Mouse (Mus musculus) v-Abl transformed pro-B cells (cell line): ENCODE data around the gene Mpnd.

Experiments
- in situ Hi-C, 2 experiments: fragments of 400-800 bp; cut with MboI; formaldehyde crosslinking; loops; one replicate each; pipeline ENCODE4 v1.15.1; 2025; ENCODE audit not compliant: unreplicated experiment in 2 of 2

The Mpnd gene

DNA sequence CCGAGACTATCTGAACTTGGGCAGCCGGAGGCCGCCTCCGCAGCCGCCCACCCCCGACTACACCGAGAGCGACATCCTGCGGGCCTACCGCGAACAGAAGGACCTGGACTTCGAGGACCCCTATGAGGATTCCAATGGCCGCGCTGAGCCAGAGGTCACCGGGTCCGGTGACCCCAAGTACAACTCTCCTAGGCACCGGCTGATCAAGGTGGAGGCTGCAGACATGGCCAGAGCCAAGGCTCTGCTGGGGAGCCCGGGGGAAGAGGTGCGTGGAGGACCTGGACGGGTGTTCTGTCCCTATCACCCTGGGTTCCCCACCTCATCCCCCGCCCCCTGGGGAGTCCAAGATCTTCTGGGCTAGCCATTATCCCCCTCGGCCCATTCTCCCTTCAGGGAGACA is 34.1 kb upstream of the Mpnd start:
- in situ Hi-C loops: loop anchor here in 1 of 2 experiments (5.0 to 25.0 kb wide), 3 partner anchors 41 to 373 kb away; partner anchors contain the start of gene Dpp9

DNA sequence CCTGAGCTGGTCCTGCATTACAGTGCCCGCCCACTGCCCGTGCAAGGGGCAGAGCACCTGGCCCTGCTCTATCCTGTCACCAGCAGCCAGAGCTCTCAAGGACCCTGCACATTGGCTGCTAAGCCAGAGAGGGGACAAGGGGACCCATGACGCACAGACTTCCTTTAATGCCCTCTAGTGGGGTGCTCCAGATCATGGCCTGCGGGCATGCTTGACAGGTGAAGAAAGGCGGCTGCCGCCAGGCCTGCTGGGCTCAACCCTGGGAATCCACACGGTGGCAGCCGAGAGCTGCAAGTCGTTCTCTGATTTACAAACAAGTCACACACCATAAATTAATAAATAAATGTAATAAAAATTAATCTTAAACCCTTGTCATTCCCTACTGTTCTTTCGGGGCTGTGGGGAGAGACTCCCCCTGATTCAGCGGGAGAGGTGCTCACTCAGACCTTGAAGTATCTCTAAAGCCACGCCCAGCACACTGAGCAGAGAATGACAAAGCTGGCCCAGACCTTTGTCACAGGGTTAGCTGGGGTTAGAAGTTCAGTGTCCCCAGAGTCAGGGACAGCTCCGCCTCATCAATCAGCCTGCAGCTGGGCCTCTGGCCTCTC is 29.2 kb upstream of the Mpnd start:
- in situ Hi-C loops: loop anchor here in 1 of 2 experiments (10.0 kb wide), 1 partner anchor 368 kb away; no protein-coding TSS in a partner anchor

DNA sequence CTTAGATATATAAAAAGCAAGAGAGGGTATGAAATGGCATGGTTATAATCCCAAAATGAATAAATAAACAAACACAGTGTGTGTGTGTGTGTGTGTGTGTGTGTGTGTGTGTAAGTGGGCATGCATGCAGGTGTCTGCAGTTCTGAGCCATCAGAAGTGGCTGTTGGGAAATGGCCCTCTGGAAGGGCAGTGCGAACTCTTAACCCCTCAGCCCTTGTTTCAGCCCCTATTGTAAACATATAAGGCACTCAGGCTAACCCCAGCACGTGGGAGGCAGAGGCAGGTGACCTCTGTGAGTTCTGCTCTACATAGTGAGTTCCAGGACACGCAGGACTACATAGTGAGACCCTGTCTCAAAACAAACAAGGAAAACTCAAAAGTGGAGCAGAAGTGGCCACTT is 28.2 kb upstream of the Mpnd start:
- in situ Hi-C loops: loop anchor here in 1 of 2 experiments (10.0 kb wide), 1 partner anchor 368 kb away; no protein-coding TSS in a partner anchor

DNA sequence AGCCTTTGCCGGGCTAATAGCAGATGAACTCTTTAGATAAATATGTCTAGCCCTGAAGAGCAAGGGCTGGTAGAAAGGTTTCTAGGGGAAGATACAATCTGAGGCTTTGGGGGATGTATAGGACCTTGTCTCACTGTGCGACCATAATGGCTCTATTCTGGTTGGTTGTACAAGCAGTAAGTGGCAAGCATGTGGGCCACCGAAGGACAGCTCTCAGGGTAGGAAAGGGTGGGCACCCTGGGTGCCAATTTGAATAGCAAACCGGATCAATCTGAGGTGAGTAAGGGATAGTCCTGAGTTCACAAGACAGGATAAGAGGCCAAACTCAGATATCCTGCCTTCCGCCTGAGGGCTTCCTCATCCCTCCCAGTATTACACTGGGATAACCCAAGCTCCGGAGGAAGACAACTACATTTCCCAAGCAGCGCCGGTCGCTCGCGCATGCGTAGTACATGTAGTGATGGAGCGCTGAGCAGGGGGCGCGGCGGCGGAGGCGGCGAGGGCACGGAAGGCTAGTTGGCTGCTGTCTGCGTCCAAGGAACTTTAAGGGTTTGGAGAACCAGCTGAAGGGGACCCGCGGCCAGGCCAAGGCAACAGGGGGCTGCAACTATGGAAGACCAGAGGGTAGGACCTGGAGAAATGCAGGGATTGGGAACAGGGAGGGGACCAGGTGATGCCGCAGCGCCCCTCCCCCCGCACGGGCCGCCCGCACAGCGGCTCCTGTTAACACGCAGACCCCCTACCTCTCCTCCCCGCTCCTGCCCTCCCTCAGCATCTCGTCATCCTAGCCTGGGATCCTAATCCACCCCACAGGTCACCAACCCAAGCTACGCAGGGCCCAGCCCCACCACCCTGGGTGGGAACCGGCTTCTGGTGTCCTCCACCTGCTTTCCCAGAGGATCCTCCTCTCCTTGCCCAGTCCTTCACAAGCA is 19.2 kb upstream of the Mpnd start, which contains the start of gene Fsd1:
Gene Fsd1, plus strand, starts transcription at position 480 of the 932 bp plus-strand sequence.
- in situ Hi-C loops: no loop called here

DNA sequence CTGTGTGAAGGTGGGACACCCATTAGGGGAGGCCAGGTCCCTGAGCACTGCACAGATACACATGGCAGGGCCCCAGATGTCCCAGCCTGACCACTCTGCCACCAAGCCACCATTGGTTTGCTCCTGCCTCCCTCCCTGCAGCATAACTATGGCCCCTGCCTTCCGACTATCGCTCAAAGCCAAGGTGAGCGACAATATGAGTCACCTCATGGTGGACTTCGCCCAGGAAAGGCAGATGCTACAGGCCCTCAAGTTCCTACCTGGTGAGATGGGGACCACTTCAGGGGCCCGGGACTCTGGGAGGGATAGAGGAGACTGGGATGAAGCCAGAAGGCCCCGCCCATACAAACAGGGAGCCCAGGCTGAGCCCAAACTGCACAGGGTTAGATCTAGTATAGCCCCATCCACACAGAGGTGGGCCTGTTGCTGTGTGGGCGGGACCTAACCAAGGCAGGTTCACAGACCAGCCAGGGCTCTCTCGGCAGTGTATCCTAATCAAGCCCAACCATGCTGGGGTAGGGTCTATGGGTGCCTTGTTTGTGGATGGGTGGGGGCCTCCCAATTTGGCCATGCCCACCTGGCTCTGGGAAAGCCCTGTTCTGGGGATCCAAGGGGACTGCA is 15.1 kb upstream of the Mpnd start:
- in situ Hi-C loops: no loop called here

DNA sequence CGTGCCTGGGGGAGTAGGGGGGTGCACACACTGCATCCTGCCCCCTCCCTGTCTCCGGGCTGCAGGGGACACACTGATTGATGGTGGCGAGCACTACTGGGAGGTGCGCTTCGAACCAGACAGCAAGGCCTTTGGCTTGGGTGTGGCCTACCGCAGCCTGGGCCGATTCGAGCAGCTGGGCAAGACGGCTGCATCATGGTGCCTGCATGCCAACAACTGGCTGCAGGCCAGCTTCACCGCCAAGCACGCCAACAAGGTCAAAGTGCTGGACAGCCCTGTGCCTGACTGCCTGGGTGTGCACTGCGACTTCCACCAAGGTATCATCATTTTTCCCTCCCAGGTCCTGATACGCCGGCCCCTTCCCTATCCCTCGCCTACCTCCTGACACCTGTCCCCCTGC is 9.5 kb upstream of the Mpnd start:
- in situ Hi-C loops: no loop called here

DNA sequence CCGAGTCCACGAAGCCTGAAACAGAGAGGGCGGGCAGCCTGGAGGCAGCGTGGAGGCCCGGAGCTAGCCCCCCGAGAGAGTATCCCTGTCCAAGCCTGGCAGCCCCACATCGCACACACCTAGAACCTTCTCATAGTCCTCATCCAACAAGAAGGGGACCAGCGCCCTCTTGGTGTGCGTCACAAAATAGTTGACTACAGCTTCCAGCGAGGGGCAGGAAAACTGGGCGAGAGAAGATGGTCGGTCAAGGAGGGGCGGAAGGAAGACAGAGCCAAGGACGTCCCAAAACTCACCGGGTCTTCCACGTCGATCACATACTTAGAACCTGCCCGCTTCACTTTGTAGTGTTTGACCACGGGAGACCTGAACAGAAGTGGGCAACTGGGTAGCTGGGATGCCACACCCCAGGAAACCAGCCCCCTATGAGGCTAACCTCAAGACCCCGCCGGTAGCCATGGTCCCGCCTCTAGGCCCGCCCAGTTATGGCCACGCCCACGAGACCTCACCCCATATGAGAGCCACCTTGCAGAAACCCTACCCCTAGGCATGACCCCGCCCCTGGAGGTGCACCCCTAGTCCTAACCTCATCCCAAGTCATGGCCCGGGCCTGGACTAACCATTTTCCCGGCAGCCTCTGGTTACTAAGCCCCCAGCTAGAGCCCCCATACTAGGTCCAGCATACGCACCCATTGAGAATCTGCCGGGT is 5.6 kb upstream of the Mpnd start:
- in situ Hi-C loops: no loop called here

DNA sequence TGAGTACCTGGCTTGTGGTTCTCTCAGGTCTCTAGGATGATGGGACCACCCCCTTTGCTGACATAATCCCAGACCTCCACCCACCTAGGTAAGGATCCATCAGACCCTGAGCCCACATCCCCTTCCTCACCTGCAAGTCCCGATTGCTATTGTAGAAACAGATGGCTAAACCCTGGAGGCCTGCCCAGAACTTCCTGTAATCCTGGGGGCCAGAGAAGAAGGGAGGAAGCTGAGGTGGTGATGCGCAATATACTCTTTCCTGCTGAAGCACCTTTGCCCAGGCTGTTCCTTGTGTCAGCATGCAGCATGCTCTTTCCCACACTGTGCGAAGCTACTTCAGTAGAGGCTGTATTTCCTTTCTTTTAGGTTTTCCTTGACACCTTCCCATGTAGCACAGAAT is 2.5 kb upstream of the Mpnd start:
- in situ Hi-C loops: no loop called here

DNA sequence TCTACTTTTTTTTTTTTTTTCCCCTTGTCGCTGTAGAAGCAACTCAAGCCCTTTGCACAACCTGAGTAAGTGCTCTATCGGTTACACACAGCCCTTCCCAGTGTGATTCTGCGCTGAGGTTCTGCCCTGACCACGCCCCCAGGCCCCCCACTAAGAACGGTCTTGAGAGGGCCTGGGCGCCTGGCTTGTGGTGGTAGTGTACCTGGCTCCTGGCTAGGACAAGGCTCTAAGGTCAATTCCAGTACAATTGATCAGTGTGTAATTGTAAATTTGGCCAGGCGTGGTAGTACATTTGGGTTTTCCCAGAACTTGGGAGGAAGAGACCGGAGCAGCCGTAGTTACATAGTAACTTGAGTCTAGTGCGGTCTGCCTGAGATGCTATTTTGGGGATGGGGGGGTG is 1.4 kb downstream of the Mpnd start:
- in situ Hi-C loops: no loop called here

DNA sequence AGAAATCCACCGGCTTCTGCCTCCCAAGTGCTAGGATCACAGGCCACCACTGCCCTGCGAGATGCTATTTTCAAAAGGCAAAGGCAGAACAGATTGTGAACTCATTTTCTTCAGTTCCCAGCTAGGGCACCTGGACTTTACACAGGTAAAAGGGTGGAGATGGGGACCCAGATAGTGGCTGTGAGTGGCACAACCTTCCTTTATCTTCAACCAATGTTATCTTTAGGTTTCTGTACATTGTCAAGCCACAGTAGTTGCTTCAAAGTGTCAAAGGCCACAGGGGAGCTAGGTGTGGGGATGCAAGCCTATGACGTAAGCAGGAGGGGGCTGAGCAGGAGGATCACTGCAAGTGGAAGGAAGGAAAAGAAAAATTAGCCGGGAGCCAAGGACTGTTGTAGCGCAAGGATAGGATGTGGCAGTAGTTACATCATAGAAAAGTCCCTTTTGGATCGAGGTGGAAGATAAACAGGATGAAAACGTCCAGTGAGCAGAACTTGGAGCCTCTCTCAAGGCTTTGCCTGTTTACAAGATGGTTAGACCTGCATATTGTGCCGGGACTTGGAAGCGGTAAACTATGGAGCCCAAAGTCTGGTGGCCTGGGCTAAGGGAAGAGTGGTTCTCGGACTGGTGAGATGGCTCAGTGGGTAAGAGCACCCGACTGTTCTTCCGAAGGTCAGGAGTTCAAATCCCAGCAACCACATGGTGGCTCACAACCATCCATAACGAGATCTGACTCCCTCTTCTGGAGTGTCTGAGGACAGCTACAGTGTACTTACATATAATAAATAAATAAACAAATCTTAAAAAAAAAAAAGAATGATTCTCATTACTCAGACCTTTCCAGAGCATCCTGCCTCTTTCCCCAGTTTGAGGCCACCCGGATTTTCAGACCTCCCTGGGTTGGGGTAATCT is 2.2 kb downstream of the Mpnd start:
- in situ Hi-C loops: no loop called here

DNA sequence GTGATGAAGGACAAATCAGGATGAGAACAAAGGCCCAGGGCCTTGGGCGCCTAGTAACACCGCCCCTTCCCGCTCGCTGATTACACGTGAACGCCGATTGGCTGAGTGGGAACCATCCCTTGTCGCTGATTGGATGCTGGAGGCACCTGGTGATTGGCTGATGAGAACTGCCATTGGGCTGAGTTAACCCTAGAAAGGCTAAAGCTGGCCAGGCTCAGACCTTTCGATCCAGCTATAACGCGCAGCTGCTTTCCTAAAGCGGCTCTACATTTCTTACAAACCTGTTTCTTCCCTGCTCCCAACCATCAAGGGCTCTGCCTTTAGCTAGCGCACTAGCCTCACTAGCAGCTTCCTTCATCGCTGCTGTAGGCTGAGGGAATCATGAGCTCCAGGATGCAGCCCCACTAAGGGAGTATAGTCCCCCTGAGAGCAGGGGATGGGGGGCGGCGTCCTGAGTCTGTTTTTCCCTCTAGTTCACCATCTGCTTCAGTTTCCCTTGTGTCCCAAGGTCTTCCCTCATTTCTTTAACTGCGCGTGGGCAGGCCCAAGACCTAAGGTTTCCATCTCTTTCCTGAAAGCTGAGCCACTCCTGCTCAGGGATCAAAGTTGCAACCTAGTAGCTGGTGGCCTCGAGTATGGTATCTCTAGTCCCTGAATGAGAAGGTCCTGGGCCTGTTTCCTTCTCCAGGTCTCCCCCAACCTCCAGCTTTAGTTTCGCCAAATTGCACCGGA is 3.0 kb downstream of the Mpnd start:
- in situ Hi-C loops: no loop called here

DNA sequence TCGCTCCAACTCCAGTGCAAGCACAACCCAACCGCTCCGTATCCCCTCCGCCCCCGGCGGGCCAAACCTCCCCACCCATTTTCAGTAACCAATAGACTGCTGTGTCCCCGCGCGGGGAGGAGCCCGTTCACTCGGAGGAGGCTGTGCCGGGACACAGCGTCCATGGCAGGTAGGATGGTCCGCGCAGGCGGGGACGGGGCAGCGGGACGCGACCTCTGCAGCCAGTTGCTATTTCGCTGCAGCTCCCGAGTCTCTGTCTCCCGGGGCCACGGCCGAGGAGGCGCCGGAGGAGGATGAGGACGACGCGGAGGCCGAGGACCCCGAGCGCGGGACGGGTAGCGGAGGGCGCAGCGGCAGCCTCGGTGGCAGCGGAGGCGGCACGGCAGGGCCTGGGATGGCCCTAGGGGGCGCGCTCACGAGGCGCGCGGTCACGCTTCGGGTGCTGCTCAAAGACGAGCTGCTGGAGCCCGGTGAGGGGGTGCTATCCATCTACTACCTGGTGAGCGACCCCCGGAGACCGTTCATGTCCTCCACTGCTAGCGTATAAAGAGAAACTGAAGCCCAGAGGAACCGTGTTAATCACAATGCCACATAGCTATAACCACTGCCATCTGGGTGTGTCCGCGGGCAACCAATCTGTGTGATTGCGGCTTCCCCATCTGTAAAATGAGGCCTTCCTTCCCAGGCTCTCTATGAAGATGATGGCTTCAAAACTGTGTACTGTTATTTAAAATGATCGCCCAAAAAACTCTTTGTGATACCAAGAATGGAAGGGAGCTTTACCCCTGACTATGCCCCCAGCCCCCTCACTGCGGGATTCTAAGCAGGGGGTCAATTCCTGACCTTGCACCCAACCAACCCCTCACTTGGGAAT is 3.8 kb downstream of the Mpnd start:
- in situ Hi-C loops: no loop called here

DNA sequence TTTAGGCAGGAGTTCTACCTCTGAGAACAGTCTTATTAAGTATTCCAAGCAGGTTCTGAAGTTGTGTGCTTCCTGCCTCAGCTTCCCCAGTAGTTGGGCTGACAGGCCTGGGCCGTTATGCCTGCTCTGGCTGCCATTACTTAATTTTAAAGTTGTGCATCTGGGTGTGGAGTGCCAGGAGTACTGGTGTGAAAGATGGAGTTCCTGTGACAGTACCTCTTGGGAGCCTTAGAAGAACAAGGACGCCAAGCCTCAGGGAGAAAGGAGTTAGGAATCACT is 4.4 kb downstream of the Mpnd start:
- in situ Hi-C loops: loop anchor here (5.0 to 10.0 kb wide), 2 partner anchors 38 to 305 kb away; partner anchors contain the start of gene Shd (in 1 of the 2)

DNA sequence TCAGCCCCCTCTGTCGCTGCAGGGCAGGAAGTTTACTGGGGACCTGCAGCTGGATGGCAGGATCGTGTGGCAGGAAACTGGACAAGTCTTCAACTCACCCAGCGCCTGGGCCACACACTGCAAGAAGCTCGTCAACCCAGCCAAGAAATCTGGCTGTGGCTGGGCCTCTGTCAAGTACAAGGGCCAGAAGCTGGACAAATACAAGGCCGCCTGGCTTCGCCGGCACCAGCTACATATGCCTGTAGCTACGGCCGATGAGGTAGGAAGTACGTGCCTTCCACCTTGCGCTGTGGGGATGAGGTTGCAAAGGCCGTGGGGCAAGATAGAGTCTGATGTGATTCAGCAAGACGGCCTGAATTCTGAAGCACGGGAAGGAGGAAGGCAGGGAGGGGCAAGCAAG is 4.7 kb downstream of the Mpnd start:
- in situ Hi-C loops: loop anchor here (5.0 to 10.0 kb wide), 2 partner anchors 38 to 305 kb away; partner anchors contain the start of gene Shd (in 1 of the 2)

DNA sequence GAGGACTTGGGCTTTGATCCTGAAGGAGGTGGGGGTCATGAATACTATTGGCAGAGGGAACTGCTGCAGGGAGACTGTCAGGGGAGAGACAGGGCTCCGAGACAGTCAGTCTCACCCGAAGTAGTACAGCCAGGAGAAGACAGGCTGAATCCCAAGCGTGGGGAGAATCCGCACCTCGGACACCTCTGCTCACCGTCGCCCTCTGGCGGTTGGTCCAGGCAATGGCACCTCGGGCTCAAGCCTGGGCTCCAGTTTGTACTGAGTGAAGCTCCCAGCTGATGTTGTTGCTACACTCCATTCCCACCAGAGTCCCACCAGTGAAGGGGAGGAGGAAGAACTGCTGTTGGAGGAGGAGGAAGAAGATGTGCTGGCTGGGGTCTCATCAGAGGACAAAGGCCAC is 5.2 kb downstream of the Mpnd start:
- in situ Hi-C loops: loop anchor here (5.0 to 10.0 kb wide), 2 partner anchors 38 to 306 kb away; partner anchors contain the start of gene Shd (in 1 of the 2)

DNA sequence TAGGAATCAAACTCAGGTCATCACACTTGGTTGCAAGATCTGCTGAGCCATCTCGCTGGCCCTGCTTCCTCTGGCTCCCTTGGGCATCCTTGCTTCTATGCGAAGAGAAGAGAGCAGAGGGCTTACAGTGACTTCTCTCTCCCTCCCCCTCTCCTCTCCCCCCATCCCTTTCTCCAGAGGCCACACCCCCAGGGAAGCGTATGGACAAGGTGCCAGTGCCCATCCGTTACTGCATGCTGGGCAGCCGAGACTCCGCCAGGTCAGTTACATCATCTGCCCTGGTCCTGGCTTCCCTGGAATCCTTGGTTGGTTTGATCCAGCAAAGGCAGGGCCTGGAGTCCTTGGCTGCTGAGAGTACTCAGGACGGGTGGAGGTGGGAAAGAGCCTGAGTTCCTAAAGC is 5.9 kb downstream of the Mpnd start:
- in situ Hi-C loops: loop anchor here (5.0 to 10.0 kb wide), 2 partner anchors 39 to 307 kb away; partner anchors contain the start of gene Shd (in 1 of the 2)

DNA sequence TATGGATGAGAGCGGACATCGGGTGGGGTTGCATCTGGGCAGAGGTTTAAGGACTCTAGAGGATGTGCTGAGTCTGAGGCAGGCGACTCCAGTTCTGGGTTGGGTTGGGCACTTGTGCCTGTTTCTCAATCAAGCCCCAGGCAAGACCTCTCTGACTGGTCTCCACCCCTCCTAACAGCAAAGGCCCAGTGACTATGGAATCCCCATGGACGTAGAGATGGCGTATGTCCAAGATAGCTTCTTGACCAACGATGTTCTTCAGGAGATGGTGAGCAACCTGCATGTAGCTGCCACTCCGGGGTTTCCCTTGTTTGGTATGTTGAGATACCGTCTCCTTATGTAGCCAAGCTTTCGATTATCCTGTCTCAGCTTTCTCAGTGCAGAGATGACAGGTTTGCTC is 9.8 kb downstream of the Mpnd start:
- in situ Hi-C loops: loop anchor here (10.0 kb wide), 1 partner anchor 310 kb away; no protein-coding TSS in a partner anchor

DNA sequence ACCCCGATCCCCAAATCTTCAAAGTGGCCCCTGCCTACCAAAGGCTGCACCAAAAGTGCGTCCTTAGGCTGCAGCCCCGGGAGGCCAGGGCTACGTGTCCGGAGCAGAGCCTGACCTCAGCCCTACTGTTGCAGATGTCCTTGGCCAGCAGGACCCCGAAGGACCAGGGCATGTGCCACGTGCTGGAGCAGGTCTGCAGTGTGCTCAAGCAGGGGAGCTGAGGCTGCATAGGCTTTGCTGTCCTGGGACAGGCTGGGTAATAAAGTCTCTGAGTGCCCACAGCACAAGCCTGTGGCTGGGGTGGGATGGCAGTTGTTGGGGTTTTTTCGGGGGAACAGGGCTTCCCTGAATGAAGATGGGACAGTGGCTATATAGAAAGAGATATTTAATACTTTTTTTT is 10.9 kb downstream of the Mpnd start:
- in situ Hi-C loops: loop anchor here (10.0 kb wide), 1 partner anchor 312 kb away; no protein-coding TSS in a partner anchor
